Mouse (Mus musculus) limb, embryonic 15.5 days (tissue): ENCODE results near the gene Gsdma2. TPM values are rescaled to one million over a fixed set of nuclear protein-coding genes. Genes with fewer than 3 reads are reported as not detected.
"Not testable (repeated sequence)": the region's sequence is repeated elsewhere in the genome, so short reads cannot be mapped to it uniquely, and the experiment has no call there.

Source experiments
- ATAC-seq: fragments of 200-750 bp; cut with Nextera tagmentation; 2 replicates; pipeline ENCODE4 v1.8.0; 2017; ENCODE audit warnings: low read depth, moderate TSS enrichment; ENCODE audit not compliant: insufficient number of reproducible peaks, low FRiP score, low TSS enrichment
- H3K27ac ChIP-seq: fragments of 300-500 bp; sonication (generic); 2 replicates; pipeline ENCODE4 v1.5.1; 2015; ENCODE audit warnings: moderate library complexity, mild to moderate bottlenecking, inconsistent platforms
- H3K27me3 ChIP-seq: fragments of 300-500 bp; sonication (generic); 2 replicates; pipeline ENCODE4 v1.6.1; 2015; ENCODE audit warnings: inconsistent platforms
- H3K36me3 ChIP-seq: fragments of 300-500 bp; sonication (generic); 2 replicates; pipeline ENCODE4 v1.6.1; 2015; ENCODE audit warnings: inconsistent platforms
- H3K4me1 ChIP-seq: fragments of 300-500 bp; sonication (generic); 2 replicates; pipeline ENCODE4 v1.6.1; 2015; ENCODE audit warnings: inconsistent platforms
- H3K4me2 ChIP-seq: fragments of 300-500 bp; sonication (generic); 2 replicates; pipeline ENCODE4 v1.6.1; 2015; ENCODE audit warnings: mild to moderate bottlenecking, inconsistent platforms
- H3K4me3 ChIP-seq: fragments of 300-500 bp; sonication (generic); 2 replicates; pipeline ENCODE4 v1.5.1; 2015; ENCODE audit warnings: mild to moderate bottlenecking, inconsistent platforms
- H3K9ac ChIP-seq: fragments of 300-500 bp; sonication (generic); 2 replicates; pipeline ENCODE4 v1.6.1; 2015; ENCODE audit warnings: inconsistent platforms
- H3K9me3 ChIP-seq: fragments of 300-500 bp; sonication (generic); 2 replicates; pipeline ENCODE4 v1.6.1; 2016; ENCODE audit warnings: inconsistent platforms
- WGBS: fragments of 180-500 bp; shearing (Covaris S2); methylation state at CpG from one replicate; pipeline ENCODE4 v1.1.7; 2015; 5-methylcytosine and 5-hydroxymethylcytosine counted together
- polyA plus RNA-seq: library from polyadenylated mRNA; unstranded; fragments of >200 nt; fragmentation: Nextera tagmentation; extraction: Ambion mirVana; gene quantifications from 2 replicates; pipeline ENCODE4 v1.2.1, GENCODE M21; 2015

The Gsdma2 gene
- polyA plus RNA-seq, 1 experiment from 2014 or later, result not detected

DNA sequence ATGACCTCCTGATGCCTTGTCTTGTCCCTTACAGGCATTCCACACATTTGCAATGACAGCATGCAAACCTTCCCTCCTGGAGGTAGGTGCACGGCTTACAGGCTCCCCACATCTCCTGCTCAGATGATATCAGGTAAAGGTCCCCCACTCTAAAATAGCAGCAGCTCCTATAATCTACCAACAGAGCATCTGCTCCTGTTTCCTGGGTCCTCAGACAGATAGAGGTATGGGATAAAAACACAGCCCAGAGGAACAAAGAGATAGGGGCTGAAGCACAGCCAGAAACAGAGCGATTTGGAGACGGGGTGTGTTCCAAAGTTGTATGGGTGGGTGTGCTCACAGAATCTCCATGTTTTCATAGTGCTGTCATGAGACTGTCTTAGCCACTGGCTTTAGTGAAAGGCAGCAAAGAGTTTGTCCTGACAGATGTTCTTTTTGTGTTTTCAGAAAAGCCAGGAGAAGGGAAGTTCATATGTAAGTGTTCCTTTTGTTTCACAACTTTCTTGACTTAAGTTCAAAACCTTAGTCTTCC lies 24.8 kb downstream of the Gsdma2 start:
- Histone ChIP-seq H3K27me3 (peaks cover 22% of the 10 kb centered on the region), H3K9me3 (no peaks in the 10 kb centered on the region), H3K4me3 (no peak overlapping the region), H3K36me3 (no peaks in the 10 kb centered on the region), H3K4me2 (no peak overlapping the region), H3K4me1 (no peaks in the 10 kb centered on the region), H3K27ac (no peak overlapping the region), H3K9ac (no peak overlapping the region)
- ATAC-seq, result no peak
- 66% methylated on average over 3 of the region's 3 CpGs for WGBS

DNA sequence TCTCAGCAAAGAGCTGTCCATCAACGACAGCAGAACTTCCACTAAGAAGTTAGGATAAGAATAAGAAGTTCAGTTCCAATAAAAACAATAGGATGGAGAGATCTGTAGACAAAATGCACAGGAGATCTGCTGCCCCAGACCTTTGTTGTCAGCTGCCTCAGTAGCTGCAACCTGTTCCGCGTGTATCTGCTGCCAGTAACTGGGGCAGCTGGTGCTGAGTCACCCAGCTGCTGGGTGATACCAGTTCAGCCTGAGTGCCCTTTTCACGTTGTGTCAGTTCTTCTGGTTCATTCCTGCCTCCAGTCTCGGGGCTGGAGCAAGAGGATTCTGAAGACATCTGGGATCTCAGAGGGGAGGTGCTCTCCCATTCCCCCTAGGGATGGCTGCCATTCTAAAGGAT lies 25.3 kb downstream of the Gsdma2 start:
- no peaks in the 10 kb centered on the region for H3K4me1 ChIP-seq
- no peaks in the 10 kb centered on the region for H3K36me3 ChIP-seq
- 49% methylated on average over 5 of the region's 5 CpGs for WGBS
- H3K4me2 ChIP-seq, result no peak overlapping the region
- no peak overlapping the region for H3K9ac ChIP-seq
- no peaks in the 10 kb centered on the region for H3K9me3 ChIP-seq
- H3K27me3 ChIP-seq, result peaks cover 18% of the 10 kb centered on the region
- ATAC-seq, result no peak
- no peak overlapping the region for H3K4me3 ChIP-seq
- H3K27ac ChIP-seq, result no peak overlapping the region

DNA sequence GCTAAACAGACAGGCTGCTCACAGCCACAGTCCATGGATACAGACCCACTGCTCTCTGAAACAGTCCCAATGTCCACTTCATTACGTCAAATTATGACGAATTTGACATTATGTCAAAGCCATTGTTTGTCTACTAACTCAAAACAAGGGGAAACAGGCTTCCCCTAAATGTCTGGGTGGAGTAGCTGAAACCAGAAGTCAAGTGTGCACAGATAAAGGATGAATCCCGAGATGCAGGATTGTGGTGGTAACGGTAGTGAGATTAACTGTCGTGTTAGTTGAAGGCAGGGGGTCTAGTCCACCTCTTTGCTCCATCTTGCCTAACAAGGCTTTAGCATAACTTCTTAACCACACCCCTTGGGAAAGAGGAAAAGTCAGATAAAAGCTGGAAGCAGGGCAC lies 25.9 kb downstream of the Gsdma2 start:
- no peak for ATAC-seq
- peaks cover 15% of the 10 kb centered on the region for H3K27me3 ChIP-seq
- H3K4me2 ChIP-seq, result no peak overlapping the region
- no peaks in the 10 kb centered on the region for H3K9me3 ChIP-seq
- H3K4me1 ChIP-seq, result no peaks in the 10 kb centered on the region
- no peak overlapping the region for H3K9ac ChIP-seq
- 86% methylated on average over 5 of the region's 5 CpGs for WGBS
- no peak overlapping the region for H3K27ac ChIP-seq
- no peaks in the 10 kb centered on the region for H3K36me3 ChIP-seq
- no peak overlapping the region for H3K4me3 ChIP-seq

DNA sequence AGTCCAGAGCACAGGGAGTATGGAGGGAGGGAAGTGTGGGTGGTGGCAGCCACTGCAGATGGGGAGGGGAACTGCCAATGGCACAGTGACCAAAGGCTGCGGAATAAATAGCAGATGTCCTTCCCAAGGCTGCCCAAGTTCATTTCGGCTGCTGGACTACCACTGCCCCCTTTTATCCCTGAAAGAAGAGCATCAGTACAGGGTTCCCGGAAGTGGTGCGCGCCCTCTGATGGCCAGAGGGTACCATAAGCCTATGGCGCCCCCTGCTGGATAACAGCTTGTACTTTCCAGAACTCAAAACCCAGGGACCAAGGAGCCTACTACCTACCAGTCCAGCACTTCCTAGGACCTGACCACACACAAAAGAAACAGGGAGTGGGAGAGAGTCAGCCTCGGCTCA lies 26.6 kb downstream of the Gsdma2 start:
- H3K9ac ChIP-seq, H3K9me3 ChIP-seq, H3K4me1 ChIP-seq, H3K27ac ChIP-seq, H3K36me3 ChIP-seq, H3K27me3 ChIP-seq, H3K4me3 ChIP-seq: not testable (repeated sequence)
- ATAC-seq, result 0 out of 2 replicates have a peak, but pooled peaks have one; percentile 27
- WGBS, result 4% methylated on average over 7 of the region's 7 CpGs
- H3K4me2 ChIP-seq, result 0 out of 2 replicates have a peak overlapping the region, but pooled peaks have one; percentile 14

DNA sequence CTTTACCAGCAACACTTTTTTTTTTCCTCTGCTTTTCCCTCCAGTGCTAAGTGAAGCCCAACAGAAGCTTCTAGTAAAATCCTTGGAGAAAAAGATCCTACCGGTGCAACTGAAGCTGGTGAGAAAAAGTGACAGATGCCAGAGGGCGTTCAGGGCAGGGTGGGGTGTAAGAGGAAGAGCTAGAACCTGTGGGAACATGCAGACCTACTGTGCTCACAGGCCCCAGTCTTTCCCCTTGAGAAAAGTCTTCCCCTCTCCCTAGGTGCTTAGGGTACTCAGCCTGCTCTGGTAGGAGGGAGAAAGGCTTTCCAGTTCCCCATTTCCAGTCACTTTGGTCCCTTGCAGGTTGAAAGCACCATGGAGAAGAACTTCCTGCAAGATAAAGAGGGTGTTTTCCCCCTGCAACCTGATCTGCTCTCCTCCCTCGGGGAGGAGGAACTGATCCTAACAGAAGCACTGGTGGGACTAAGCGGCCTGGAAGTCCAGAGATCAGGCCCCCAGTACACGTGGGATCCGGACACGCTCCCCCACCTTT lies 29.3 kb downstream of the Gsdma2 start:
- Histone ChIP-seq H3K4me2 (no peak overlapping the region), H3K27me3 (no peaks in the 10 kb centered on the region), H3K4me1 (no peaks in the 10 kb centered on the region), H3K4me3 (no peak overlapping the region), H3K9ac (no peak overlapping the region), H3K36me3 (no peaks in the 10 kb centered on the region), H3K9me3 (no peaks in the 10 kb centered on the region), H3K27ac (no peak overlapping the region)
- no peak for ATAC-seq
- WGBS, result 34% methylated on average over 7 of the region's 7 CpGs

DNA sequence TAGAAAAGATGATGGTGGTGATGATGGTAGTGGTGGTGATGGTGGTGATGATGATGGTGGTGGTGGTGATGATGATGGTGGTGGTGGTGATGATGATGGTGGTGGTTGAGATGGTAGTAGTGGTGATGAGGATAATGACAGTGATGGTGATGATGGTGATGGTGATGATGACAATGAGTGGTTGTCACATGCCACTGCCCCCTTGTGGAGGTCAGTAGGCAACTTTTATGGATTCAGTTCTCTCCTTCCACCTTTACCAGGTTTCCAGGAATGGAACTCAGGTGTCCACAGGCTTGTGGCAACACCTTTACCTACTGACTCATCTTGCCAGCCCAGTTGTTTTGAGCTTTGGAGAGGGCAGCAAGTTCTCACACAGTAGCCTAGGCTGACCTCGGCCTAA lies 33.5 kb downstream of the Gsdma2 start:
- ATAC-seq, result no peak
- Histone ChIP-seq H3K9ac (no peak overlapping the region), H3K4me1 (peaks cover 9% of the 10 kb centered on the region), H3K4me3 (no peak overlapping the region), H3K4me2 (no peak overlapping the region), H3K36me3 (peaks cover 3% of the 10 kb centered on the region), H3K9me3 (no peaks in the 10 kb centered on the region), H3K27me3 (no peaks in the 10 kb centered on the region), H3K27ac (no peak overlapping the region)
- 98% methylated on average over 1 of the region's 1 CpGs for WGBS

DNA sequence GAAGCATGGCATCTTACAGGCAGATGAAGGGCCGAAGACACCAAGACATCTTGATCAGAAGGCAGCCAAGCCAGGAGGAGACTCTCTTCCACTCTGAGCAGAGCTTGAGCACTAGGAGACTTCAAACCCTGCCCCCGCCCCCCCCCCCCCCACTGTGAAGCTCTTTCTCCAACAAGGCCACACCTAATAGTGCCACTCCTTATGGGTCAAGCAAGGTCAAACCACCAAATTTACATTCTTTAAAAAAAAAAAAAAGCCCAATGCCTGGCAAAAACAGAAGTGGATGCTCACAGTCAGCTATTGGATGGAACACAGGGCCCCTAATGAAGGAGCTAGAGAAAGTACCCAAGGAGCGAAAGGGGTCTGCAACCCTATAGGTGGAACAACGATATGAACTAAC lies 34.0 kb downstream of the Gsdma2 start:
- H3K4me1 ChIP-seq, ATAC-seq, H3K9ac ChIP-seq, H3K4me3 ChIP-seq, H3K27me3 ChIP-seq, H3K36me3 ChIP-seq, H3K4me2 ChIP-seq, H3K27ac ChIP-seq, H3K9me3 ChIP-seq: not testable (repeated sequence)
- WGBS, result 93% methylated on average over 4 of the region's 4 CpGs

DNA sequence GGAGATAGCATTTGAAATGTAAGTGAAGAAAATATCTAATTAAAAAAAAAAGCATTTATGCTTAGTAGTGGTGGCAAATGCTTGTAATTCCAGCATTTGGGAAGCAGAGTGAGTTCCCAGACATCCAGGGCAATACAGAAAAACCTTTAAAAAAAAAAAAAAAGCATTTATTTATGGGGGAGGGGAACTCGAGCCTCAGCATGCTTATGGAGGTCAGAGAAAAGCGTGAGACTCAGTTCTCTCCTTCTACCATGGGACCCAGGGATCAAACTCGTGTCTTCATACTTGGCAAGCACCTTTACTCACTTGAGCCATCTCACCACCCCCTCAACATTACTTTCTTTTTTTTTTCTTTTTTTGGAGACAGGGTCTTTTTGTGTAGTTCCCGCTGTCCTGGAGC lies 34.6 kb downstream of the Gsdma2 start:
- H3K27me3 ChIP-seq, result no peaks in the 10 kb centered on the region
- H3K4me1 ChIP-seq, result peaks cover 9% of the 10 kb centered on the region
- H3K36me3 ChIP-seq, result peaks cover 15% of the 10 kb centered on the region
- no peak overlapping the region for H3K27ac ChIP-seq
- 76% methylated on average over 4 of the region's 4 CpGs for WGBS
- no peaks in the 10 kb centered on the region for H3K9me3 ChIP-seq
- H3K9ac ChIP-seq, result no peak overlapping the region
- no peak for ATAC-seq
- H3K4me2 ChIP-seq, result no peak overlapping the region
- H3K4me3 ChIP-seq, result no peak overlapping the region

DNA sequence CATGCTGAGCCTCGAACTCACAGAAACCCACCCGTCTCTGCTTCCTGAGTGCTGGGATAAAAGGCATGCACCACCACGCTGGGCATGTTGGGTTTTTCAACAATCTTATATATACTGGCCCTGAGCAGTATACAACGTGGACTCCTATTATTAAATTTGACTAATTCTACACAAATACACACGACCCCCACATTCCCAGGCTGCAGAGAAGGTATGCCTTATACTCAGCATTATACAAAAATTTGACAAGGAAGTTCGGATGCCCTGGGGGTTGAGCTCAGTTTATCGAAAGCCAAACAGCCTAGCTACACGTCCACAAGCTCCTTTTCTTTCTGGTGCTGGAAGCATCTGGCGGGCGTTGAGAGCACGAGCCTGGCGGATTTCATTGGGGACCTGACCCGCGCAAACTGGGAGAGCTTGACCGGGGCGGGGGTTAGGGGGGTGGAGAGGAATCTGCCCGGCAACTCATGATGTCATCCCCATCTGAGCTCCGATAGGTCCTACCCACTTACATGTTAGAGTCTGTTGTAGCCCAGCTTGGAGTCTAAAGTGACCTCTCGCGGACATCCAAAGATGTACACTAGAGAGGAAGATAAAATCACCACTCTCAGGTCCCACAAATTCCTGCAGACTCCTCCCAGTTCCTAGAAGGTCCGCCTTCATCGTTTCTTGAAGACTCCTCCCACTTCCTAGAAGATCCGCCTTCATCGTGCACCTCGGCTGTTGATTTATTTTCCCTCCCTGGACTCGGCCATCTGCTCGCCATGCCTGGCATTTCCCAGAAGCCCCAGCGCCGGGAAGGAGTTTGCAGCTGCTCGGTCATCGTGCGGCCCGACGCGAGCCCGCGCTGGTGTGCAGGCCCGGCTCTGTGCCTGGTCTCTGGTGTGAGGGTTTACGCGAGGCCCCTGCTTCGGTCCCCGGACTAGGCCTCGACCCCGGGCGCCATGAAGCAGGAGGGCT lies 35.5 kb downstream of the Gsdma2 start, which contains the start of gene Psmd3:
TSS of gene Psmd3 (plus strand) at position 769 of the 960 bp plus-strand sequence.
- ATAC-seq, result peak; percentile 95
- WGBS, result 4% methylated on average over 45 of the region's 45 CpGs
- peak within 1 kb of the TSS; percentile 99 for H3K9ac ChIP-seq
- H3K36me3 ChIP-seq, result peaks cover 24% of the 10 kb centered on the region
- H3K4me2 ChIP-seq, result peak within 1 kb of the TSS; percentile 70
- peaks cover 9% of the 10 kb centered on the region for H3K4me1 ChIP-seq
- no peaks in the 10 kb centered on the region for H3K27me3 ChIP-seq
- H3K9me3 ChIP-seq, result no peaks in the 10 kb centered on the region
- peak within 1 kb of the TSS; percentile 99 for H3K4me3 ChIP-seq
- H3K27ac ChIP-seq, result peak within 1 kb of the TSS; percentile 86

DNA sequence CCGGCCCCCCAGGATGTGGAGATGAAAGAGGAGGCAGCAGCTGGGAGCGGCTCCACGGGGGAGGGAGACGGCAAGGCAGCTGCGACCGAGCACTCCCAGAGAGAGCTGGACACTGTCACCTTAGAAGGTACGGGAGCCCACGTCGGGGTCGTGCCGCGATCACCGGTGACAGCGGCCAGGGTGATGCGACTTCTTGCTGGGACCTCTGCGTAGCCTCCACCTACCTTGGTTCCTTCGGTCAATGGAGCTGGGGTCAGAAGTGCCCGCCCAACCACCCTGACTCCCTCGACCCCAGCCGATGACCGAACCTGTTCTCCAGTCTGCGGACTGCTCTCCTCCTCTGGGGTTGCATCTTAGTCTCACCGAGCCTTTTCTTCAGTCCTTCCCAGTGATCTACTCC lies 36.3 kb downstream of the Gsdma2 start:
- Histone ChIP-seq H3K27me3 (no peaks in the 10 kb centered on the region), H3K27ac (peak overlapping the region; percentile 74), H3K9ac (peak overlapping the region; percentile 99), H3K4me3 (peak overlapping the region; percentile 99), H3K4me2 (peak overlapping the region; percentile 70), H3K36me3 (peaks cover 31% of the 10 kb centered on the region), H3K9me3 (no peaks in the 10 kb centered on the region), H3K4me1 (peaks cover 9% of the 10 kb centered on the region)
- ATAC-seq, result peak; percentile 22
- 0% methylated on average over 23 of the region's 23 CpGs for WGBS

DNA sequence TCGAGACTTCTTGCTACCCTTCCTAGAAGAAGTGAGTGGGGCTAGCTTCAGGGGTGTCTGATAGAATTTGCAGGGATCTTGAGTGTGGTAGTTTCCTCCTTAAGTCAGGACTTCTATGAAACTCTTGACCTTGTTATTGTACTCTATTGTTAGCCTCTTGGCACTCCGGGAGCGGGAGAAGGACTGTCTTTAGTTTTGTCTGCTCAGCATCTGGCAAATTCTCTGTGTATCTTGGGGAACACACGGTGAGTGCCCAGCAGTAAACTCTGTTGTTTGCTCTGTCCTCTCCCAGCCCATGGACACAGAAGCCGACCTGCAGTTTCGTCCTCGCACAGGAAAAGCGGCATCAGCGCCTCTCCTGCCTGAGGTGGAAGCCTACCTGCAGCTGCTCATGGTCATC lies 39.1 kb downstream of the Gsdma2 start:
- no peak for ATAC-seq
- Histone ChIP-seq H3K4me1 (peaks cover 9% of the 10 kb centered on the region), H3K4me3 (no peak overlapping the region), H3K9me3 (no peaks in the 10 kb centered on the region), H3K36me3 (peaks cover 54% of the 10 kb centered on the region), H3K9ac (no peak overlapping the region), H3K27ac (no peak overlapping the region), H3K4me2 (no peak overlapping the region), H3K27me3 (no peaks in the 10 kb centered on the region)
- 94% methylated on average over 9 of the region's 9 CpGs for WGBS

DNA sequence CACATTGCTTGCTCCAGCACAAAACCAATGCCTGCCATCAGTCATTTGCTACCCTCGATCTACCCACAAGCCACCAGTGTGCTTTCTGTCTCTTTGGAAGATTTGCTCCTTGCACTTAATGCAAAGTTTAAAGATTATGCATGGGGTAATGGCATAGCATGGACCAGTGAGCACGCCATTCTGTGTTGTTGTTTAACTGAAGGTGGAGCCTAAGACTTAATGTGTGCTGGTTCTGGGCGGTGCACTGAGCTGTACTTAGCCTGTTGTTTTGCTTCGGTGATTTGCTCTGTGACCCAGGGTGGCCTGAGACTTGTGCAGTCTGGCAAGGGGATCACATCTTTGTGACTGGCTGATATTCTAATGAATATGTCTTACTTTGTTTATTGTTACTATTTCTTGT lies 40.4 kb downstream of the Gsdma2 start:
- Histone ChIP-seq H3K9me3 (no peaks in the 10 kb centered on the region), H3K4me3 (no peak overlapping the region), H3K4me2 (no peak overlapping the region), H3K27me3 (no peaks in the 10 kb centered on the region), H3K36me3 (peaks cover 68% of the 10 kb centered on the region), H3K27ac (no peak overlapping the region), H3K4me1 (peaks cover 9% of the 10 kb centered on the region), H3K9ac (no peak overlapping the region)
- WGBS, result 88% methylated on average over 4 of the region's 4 CpGs
- ATAC-seq, result no peak
